Mouse (Mus musculus): ENCODE measurements around the gene Plekhg6.

Gene Plekhg6

GRCm38 (mm10) chr6:125380372-125381360 lies at the start of gene Plekhg6:
Gene Plekhg6 (minus strand): TSS chr6:125380793.
- no peak for DNase-seq (ENCODE audit: low spot score)

GRCm38 (mm10) chr6:125429741-125430140 lies 49.1 kb upstream of the Plekhg6 start:
- no peak for DNase-seq (ENCODE audit: low spot score)

DNA sequence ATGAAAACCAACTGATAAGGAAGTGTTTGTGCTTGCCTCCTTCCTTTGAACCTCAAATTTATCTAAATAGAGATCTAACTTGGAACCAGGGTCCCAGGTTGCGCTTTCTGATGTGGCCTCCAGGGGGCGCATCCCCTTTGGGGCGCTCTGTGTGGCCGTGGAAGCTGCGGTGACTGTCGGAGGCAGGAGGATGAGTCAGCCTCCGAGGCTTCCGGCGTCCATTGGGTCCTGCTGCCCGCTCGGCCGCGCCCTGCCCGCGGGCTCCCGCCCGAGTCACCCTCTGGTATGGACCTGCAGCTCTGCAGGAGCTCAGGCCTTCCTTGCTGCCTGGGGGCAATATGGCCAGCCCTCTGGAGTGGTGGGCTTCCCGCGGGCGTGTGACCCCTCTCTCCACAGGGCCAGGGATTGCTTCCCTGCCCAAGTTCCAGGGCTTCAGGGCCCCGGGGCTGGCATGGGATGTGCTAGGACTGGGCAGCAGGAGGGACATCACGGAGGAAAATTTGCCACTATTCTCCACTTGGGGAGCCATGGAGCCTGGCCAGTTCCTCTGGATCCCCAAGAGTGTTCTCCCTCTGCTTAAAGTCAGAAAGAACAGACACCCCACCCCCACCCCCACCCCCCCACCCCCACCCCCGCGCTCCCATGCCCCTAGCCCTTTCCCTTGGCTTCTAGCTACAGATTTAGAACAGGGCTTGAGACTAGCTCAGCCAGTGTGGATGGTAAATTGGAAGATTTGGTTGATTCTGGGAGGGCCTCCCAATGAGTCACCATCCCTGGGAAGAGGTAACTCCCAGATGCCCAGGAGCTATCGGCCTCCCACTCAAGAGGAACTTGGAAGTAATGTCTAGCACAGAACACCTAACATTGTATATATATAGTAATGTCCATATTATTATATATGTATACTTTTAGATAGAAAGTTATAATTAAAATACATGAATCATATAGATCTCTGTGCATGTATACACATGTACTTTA lies 46.1 kb upstream of the Plekhg6 start:
- DNase-seq (ENCODE audit: low spot score) = peak; percentile 70

DNA sequence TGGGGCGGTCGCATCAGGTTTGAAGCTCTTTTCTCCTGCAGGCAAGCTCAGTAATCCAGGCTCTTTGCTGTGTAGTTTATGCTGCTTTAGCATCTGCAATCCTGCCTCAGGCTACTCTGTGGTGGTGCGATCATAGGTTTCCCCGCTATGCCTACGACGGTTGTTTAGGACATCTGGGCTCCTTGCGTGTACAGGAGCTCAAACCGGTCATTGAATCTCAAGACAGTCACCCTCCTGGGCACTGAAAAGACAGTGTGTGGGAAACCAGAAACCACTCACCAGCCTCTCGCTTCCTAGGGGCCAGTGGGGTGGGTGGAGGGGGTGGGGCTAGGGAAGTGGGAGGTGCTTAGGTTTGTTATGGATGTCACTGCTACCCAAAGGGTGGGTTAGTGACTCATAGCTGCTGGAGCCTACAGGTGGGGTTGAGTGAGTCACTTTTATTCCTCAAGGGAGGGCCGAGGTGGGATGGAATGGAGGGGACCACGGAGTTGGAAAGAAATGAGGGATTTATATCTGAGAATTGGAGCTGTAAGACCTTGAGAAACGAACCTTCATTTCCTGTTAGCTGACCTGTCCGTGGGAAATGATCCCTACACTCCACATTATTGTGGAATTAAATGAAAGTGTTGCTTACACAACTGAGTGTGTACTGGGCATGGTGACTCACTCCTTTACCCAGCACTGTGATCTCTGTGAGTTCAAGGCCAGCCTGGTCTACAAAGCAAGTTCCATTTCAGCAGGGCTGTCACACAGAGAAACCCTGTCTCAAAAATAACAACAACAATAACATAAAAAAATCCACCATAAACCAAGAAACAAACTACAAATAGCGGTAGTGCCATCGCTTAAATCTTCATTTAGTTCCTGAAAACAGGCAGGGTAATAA lies 44.9 kb upstream of the Plekhg6 start:
- DNase-seq (ENCODE audit: low spot score) = no peak

GRCm38 (mm10) chr6:125424156-125424555 lies 43.6 kb upstream of the Plekhg6 start:
- no peak for DNase-seq (ENCODE audit: low spot score)

DNA sequence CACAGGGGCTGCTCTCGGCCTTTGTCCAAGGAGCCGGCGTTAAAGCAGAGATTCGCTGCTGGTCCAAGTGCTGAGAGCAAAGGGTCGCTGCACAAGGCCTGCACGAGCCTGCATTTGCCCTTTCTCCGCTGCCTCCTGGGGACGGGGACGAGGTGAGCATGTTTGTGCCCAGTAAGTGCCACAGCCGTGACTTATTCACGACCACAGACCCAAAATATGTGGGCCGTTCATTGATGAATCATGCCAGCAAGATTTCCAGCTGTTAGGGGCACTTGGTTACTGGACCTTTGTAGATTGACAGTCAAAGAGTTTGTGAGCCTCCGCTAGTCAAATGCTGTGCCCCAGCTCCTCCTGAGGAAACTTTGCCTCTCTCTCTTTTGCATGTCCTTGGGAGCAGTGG lies 42.9 kb upstream of the Plekhg6 start:
- DNase-seq (ENCODE audit: low spot score) = no peak

GRCm38 (mm10) chr6:125423099-125423498 lies 42.5 kb upstream of the Plekhg6 start:
- no peak for DNase-seq (ENCODE audit: low spot score)

DNA sequence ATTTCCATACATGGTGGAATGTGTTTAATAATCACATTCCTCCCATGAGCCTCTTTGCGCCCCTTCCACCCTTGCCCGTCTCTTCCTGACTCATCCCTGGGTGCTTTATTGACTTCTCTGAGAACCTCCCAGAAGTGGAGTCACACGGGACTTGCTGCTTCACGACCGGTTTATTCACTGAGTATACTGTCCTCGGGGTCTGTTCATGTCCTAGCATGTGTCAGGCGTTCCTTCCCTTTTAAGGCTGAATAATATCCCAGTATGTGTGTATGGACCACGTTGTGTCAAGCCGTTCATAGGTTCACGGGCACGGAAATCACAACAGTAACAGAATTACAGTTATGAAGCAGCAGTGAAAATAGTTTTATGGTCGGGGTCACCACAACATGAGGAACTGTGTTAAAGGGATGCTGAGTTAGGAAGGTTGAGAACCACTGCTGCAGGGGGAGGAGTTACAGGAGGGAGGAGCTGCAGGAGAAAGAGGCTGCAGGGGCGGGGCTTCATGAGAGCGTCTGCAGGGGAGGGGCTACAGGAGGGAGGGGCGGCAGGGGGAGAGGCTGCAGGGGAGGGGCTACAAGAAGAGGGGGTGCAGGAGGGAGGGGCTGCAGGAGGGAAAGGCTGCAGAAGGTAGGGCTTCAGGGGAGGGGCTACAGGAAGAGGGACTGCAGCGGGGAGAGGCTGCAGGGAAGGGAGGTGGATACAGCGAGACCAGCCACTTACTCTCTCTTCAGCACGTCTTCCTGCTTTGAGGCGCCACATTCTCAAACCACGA lies 41.6 kb upstream of the Plekhg6 start:
- peak; percentile 56 for DNase-seq (ENCODE audit: low spot score)

DNA sequence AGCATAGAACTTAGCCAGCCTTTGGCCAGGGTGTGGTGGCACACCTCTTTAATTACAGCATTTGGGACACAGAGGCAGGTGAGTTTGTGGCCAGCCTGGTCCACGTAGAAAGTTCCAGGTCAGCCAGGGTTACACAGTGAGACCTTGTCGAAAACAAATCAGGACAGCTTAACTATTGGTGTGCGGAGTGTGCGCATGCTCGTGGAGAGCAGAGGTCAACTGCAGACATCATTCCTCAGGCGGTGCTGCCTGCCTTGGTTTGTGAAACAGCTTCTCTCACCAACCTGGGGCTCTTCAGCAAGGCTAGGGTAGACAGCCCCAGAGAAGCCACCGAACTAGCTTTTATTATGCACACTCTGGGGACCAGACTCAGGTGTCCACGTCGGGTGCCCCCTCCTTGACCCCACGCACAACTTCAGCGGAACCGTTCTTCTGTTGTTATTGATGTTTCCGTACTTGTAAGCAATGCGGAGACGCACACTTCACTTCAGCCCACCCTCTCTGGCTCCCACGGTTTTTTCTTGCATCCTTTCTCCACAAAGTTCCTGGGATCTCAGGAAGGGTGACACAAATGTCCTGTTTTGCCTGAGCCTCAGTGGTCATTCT lies 40.0 kb upstream of the Plekhg6 start:
- DNase-seq (ENCODE audit: low spot score) = no peak

- DNase-seq (ENCODE audit: low spot score) = peak; percentile 86
These were observed 38.2 kb upstream of the Plekhg6 start for GRCm38 (mm10) chr6:125418744-125419143.

GRCm38 (mm10) chr6:125413326-125413725 lies 32.7 kb upstream of the Plekhg6 start:
- DNase-seq (ENCODE audit: low spot score) = no peak

DNA sequence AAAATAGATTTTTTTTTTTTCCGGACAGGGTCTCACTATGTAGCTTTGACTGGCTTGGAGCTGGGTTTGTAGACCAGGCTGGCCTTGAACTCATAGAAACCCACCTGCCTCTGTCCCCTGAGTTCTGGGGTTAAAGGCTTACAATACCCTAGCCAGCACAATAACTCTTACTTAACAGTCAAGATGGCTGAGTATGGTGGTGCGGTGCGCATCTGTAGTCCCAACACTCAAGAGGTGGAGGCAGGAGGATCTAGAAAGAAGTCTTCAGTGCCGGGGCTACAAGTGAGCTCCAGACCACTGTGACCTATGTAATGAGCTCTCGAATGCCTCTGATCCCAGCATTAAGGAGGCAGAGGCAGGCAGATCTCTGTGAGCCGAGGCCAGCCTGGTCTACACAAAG lies 31.1 kb upstream of the Plekhg6 start:
- no peak for DNase-seq (ENCODE audit: low spot score)

GRCm38 (mm10) chr6:125410995-125411547 lies 30.5 kb upstream of the Plekhg6 start:
- DNase-seq (ENCODE audit: low spot score) = no peak

DNA sequence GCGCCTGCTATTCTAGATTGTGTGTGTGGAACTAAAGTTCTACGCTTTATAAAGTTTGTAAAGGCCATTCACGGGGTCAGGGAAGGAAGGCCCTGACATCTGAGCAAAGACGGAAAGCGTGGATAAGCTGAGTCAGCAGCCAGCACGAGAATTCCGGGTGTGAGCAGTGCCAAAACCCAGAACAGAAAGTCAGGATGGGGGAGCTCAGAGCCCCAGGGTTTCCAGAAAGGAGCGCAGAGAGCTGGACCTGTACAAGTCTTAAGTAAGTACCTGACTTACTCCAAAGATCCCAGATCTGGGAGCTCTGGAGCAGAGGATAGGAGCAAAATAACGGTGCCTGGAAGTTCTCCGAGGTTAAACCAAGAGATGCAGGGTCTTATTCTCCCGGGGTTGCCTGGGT lies 30.0 kb upstream of the Plekhg6 start:
- DNase-seq (ENCODE audit: low spot score) = no peak

GRCm38 (mm10) chr6:125407657-125408056 lies 27.1 kb upstream of the Plekhg6 start:
- no peak for DNase-seq (ENCODE audit: low spot score)

- no peak for DNase-seq (ENCODE audit: low spot score)
These were observed 26.6 kb upstream of the Plekhg6 start for GRCm38 (mm10) chr6:125407224-125407623.

DNA sequence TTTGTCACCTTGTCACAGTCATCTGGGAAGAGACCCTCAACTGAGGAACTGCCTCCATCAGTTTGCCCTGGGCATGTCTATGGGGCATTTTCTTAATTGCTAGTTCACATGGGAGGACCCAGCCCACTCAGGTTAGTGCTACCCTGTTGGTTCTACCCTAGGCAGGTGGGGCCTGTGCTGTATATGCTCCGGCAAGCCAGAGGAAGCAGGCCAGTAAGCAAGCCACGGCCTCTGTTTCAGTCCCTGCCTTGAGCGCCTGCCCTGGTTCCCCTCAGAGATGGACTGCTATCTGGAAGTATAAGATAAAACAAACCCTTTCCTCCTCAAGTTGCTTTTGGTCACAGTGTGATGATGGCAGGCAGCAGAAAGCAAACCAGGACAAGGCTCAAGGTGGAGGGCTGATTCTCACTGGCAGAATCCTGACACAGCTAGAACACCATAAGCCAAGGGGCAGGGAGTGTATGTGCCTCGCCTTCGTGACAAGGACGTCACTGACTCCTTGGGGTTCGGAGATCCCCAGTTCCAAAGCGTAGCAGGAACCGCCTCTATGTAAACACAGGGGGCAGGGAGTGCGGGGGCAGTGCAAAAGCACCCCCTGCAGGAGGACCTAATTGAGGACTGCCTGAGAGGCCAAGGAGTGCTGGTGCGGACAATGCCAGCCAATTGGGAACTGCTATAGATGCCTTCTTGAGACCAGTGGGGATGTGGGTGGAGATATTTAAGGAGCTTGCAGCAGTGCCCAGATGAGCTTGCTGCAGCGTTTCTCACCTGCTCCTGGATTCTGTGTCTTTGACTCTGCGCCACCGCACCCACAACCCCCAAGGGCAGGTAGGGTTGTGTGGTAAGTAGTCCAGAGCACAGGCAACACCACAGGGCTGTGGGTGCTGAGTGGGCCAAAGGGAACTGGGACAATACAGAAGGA lies 25.1 kb upstream of the Plekhg6 start:
- DNase-seq (ENCODE audit: low spot score) = no peak

DNA sequence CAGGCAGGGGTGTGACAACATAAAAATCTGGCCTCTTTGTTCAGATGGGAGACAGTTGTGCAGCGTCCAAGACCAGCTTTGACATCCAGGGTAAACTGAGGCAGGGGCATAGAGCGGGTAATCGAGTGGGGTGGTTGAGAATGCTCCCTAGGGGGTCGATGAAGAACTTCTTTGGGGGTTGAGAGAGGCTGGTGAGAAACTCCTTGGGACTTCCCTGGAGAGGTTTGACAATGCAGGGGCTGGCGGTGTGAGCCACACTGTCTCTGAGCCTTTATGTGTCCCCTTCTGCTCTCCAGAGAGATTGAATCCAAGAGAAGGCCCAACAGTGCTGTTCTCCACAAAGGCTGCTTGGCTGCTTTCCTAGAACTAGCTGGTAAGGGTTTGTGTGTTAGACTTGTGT lies 9.3 kb upstream of the Plekhg6 start:
- no peak for DNase-seq (ENCODE audit: low spot score)

GRCm38 (mm10) chr6:125386080-125386479 lies 5.5 kb upstream of the Plekhg6 start:
- no peak for DNase-seq (ENCODE audit: low spot score)

Data from ovary, postnatal 14 days (tissue).